ENCODE assay signal across 9 mouse cellular contexts in the genomic region with DNA sequence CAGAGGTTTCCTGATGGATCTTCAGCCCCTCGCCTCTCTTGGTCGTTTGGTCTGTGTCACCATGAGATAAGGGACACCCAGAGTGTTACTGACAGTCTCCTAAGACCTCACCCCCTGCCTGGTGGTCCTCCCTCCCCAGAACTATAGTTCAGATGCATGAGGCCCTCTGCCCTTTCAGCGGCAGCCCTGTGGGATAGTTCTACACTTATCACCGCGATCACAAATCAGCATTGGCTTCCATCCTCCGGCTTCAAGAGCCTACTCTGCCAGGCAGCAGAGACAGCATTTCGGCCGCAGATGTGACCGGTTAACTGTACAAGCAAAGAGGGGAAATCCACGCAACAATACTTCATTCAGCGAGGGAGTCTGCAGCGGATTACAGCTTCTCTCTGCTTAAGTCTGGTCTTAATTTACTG.
DNase-seq lines count a peak whose midpoint lies in the region; ATAC-seq lines count a peak whose summit lies in the region.
"Had no signal": no experiment of that assay in that cellular context is flagged by ENCODE, and none has a peak within 500 bp of the region (broad histone marks: within the 10 kb centered on the region; RNA-seq: fewer than 3 reads in every experiment).

No protein-coding gene starts in this region.

- DNase-seq in kidney, postnatal 4 days, result peak; percentile 14 to 15
- no peak for DNase-seq in kidney, adult 8-10 months
- DNase-seq in liver, embryonic 13.5 days, result no peak
- DNase-seq in urinary bladder, postnatal 36 days (ENCODE audit: low spot score in 2 of 2), result no peak
- no peak for DNase-seq in right cerebral cortex, postnatal 36 days (ENCODE audit: low spot score in 2 of 2)
- no peak for DNase-seq in lung, postnatal 25 days (ENCODE audit: low spot score)

- H3K36me3 ChIP-seq in forebrain, embryonic 16.5 days (ENCODE audit: control insufficient read depth, insufficient read depth), result no peaks in the 10 kb centered on the region
- no peaks in the 10 kb centered on the region for H3K36me3 ChIP-seq in liver, embryonic 13.5 days
- H3K36me3 ChIP-seq in stomach, embryonic 14.5 days (ENCODE audit: control insufficient read depth, insufficient read depth, low read length), result no peaks in the 10 kb centered on the region
- H3K36me3 ChIP-seq: G1E had no signal

- H3K4me2 ChIP-seq in forebrain, embryonic 16.5 days (ENCODE audit: low read length), result 0 out of 2 replicates have a peak overlapping the region, but pooled peaks have one; percentile 1
- H3K4me2 ChIP-seq in liver, embryonic 13.5 days, result peak overlapping the region; percentile 38
- peak overlapping the region; percentile 28; the same call in 1 of the 2 replicates for H3K4me2 ChIP-seq in stomach, embryonic 14.5 days (replicated peaks; ENCODE audit: low read depth, low read length)

- no peak overlapping the region for H3K9ac ChIP-seq in forebrain, embryonic 16.5 days (replicated peaks; ENCODE audit: low read depth, low read length)
- no peak overlapping the region for H3K9ac ChIP-seq in liver, embryonic 13.5 days
- no peak overlapping the region for H3K9ac ChIP-seq in stomach, embryonic 14.5 days (replicated peaks; ENCODE audit: low read depth, low read length)

- no peak overlapping the region for H3K27ac ChIP-seq in forebrain, embryonic 16.5 days (ENCODE audit: low read length)
- no peak overlapping the region for H3K27ac ChIP-seq in liver, embryonic 13.5 days
- peak overlapping the region; percentile 4; the same call in 1 of the 2 replicates for H3K27ac ChIP-seq in stomach, embryonic 14.5 days (ENCODE audit: low read length)

- H3K27me3 ChIP-seq in forebrain, embryonic 16.5 days (replicated peaks; ENCODE audit: control insufficient read depth, insufficient read depth, low read length), result no peaks in the 10 kb centered on the region
- no peaks in the 10 kb centered on the region for H3K27me3 ChIP-seq in liver, embryonic 13.5 days
- H3K27me3 ChIP-seq in stomach, embryonic 14.5 days (ENCODE audit: control insufficient read depth, insufficient read depth, low read length), result no peaks in the 10 kb centered on the region

- 10% methylated on average over 12 of the region's 12 CpGs for WGBS in forebrain, embryonic 16.5 days
- WGBS in liver, embryonic 13.5 days (ENCODE audit: insufficient replicate concordance), result 9% methylated on average over 12 of the region's 12 CpGs
- WGBS in stomach, embryonic 14.5 days, result 11% methylated on average over 12 of the region's 12 CpGs

- no peak overlapping the region for H3K4me3 ChIP-seq in forebrain, embryonic 16.5 days (replicated peaks; ENCODE audit: low read length)
- no peak overlapping the region for H3K4me3 ChIP-seq in liver, embryonic 13.5 days (replicated peaks)
- no peak overlapping the region for H3K4me3 ChIP-seq in stomach, embryonic 14.5 days (ENCODE audit: low read depth, low read length)

- peaks cover 8% of the 10 kb centered on the region; the same call in 1 of the 2 replicates for H3K4me1 ChIP-seq in forebrain, embryonic 16.5 days (replicated peaks; ENCODE audit: control insufficient read depth, insufficient read depth, low read length)
- peaks cover 10% of the 10 kb centered on the region; the same call in 1 of the 2 replicates for H3K4me1 ChIP-seq in liver, embryonic 13.5 days (replicated peaks)
- H3K4me1 ChIP-seq in stomach, embryonic 14.5 days (ENCODE audit: control insufficient read depth, insufficient read depth, low read length), result 0 out of 2 replicates have a peak, but pooled peaks cover 5% of the 10 kb centered on the region

- no peak for ATAC-seq in forebrain, embryonic 16.5 days
- peak; percentile 67 for ATAC-seq in liver, embryonic 13.5 days (ENCODE audit: low read depth)
- ATAC-seq in stomach, embryonic 14.5 days (ENCODE audit: insufficient number of reproducible peaks, insufficient read depth, low FRiP score, low read depth), result 0 out of 2 replicates have a peak, but pooled peaks have one; percentile 4

- H3K9me3 ChIP-seq in forebrain, embryonic 16.5 days (ENCODE audit: control insufficient read depth, low read length), result no peaks in the 10 kb centered on the region
- no peaks in the 10 kb centered on the region for H3K9me3 ChIP-seq in liver, embryonic 13.5 days (replicated peaks)
- H3K9me3 ChIP-seq in stomach, embryonic 14.5 days (ENCODE audit: control insufficient read depth, low read depth, low read length), result no peaks in the 10 kb centered on the region

Comparison
In these comparisons a context has a peak if more than half of its experiments do, and no peak if none do; other contexts are left out.
1. DNase-seq: peak in kidney, postnatal 4 days (2 of 2); none in kidney, adult 8-10 months (0 of 2), liver, embryonic 13.5 days (single experiment), urinary bladder, postnatal 36 days (0 of 2), right cerebral cortex, postnatal 36 days (0 of 2) and lung, postnatal 25 days (single experiment).
2. Peak in every context shown above with its lines, with median percentiles within 50 percentile points of each other: H3K4me2 ChIP-seq.